Mouse (Mus musculus): ENCODE measurements at regions not wholly inside any gene's neighbourhood (a gene's known extent, or its start where the extent isn't known, plus 50 kb on each side); places are given as distances from the start of the nearest gene placed in this dataset.
A peak's percentile ranks its signal among the peaks of the same experiment; 100 is the strongest.

DNA sequence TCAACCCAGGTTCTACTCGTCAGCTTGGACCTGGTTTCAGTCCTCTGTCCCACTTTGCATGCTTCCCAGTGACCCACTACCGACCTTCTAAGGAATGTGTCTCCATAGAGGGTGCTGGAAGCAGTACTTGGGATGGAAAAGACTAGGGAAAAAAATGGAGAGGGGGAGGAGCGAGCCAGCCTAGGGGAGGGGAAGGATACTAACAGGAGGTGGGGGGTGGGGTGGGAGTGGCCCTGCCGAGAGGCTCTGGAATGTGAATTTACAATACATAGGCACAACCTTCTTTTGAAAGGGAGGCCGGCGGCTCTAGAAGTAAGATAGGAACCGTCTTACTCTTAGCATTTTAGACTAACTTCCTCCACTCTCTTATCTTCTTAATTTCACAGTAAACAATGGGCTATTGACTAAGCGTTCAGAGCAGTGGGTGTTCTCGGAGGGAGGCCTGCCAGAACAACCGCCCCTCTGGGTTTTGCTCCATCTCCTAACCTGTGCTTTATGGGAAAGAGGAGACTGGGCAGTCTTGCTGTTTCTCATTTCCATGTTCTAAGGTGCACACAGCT, 145.1 kb downstream of the Foxo1 start:
- DNase-seq, result peak; percentile 65

DNA sequence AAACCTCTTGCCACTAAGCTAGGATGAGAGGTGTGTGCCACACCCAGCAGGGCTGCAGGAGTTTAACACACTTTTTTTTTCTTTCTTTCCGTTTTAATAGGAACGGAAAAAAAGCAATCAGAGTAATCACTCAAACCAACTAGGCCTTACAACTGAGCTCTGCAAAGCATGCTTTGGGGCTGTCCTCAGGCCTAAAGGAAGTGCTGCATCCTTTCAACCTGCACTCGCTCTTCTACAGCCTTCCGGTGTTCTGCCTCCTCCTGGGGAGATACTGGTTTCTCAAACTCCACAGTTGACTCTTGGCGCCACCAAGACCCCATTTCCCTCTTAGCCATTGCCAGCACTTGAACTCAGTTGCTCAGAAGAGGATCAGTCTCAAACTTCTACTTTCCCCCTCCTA, 143.2 kb downstream of the Foxo1 start:
- no peak for DNase-seq

DNA sequence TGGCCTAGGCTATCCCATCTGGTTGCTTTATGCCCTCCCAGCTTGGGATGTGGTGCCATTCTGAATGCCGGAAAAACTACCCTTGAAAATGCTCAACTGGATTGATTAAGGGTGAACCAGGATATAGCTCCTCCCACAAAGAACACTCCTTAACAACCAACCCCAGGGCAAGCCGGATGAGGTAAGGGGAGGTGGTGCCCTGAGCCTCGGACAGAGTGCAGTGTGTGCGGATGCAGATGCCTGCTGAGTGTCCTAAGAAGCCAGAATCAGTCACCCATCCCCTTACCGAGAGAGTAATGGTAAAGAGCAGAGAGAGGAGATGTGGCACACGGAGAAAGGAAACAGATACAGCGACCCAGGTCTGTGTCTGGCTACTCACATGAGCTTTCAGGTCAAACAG, 141.3 kb downstream of the Foxo1 start:
- no peak for DNase-seq

DNA sequence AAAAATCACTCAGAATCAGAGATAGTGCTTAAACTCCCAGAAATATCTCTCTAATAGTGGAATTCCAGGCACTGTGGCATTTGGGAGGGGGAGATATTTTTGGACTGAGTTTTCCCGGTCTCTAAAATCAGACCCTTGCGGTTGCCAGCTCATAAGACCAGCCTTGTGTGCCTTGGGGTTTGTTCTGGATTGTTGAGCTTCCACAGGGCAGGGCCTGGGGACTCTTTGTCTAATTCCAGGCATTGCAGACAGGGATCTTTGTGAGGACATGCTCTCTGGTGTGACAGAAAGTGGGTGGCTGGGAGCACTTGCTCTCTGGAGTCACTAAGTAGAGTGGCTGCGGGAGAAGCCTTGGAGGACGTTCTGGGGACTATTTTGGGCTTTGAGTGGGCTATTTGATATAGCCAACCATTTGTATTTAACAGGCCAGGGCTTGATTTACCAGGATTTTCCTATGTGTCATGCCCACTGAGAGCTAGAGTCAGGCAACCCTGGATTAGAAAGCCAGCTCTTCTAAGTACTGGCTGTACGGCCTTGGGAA, 138.7 kb downstream of the Foxo1 start:
- no peak for DNase-seq

DNA sequence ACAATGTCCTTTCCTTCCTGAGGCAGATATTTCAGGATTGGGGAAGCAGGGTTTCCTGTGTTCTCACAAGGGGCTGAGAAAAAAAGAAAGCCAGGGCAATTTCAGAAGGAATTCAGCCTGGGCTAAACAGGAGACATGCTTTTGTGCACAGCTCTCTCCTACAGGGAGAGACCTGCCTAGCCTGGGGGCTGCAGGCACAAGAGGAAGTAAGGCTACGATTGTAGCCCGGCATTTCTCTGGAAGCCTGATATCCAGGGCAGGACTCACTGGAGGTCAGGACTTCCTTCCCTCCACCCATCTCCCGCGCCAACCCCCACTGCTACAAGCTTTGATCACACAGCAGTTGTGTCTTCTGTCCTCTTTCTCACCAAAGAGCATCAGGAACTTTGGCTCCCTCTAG, 136.5 kb downstream of the Foxo1 start:
- peak; percentile 68 for DNase-seq

DNA sequence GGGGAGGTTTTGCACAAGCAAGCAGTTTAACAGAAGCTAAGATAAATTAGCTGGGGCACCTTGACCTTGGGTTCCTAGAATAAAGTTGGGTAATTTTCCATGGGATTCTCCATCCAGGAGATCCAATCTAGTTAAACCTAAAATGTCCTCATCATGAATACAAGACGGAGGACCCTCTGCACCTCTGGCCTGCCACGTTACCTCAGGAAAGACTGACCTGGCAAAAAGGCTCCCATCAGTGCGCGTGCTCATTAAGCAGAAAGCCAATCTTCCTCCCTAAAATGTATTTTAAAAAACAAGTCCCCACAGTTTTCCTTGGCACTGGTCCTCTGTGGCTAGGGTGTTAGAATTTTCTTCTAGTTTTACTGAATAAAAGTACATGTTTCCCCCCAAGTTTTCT, 134.9 kb downstream of the Foxo1 start:
- no peak for DNase-seq
